Mouse (Mus musculus): ENCODE results near the gene Trpm5.

DNA sequence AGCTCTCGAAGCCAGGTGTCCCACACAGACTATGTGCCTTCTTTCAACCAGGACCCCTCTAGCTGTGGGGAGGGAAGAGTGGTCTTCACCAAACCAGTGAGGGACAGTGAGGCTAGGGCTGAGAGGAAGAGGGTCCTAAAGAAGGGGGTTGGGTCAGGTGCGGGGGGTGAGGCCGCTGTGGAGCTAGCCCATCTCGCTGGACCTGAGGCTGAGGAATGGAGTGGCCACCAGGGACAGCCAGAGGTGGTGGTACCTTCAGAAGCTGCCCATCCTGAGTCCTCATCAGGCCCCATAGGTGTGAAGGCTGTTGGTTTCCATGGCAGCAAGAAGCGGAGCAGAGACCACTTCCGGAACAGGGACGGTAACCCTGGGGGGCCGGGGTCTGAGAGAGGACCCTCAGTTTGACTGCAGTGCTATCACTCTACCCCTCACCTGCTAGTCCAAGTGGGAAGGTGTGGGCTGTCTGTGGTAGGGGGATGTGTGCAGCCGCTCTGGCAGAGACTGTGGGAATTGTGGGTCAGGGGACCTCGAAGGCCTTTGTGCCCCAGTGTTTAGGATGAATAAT, 23.9 kb downstream of the Trpm5 start:
- no peak for TF ChIP-seq CTCF (IDR thresholded peaks at IDR 0.05)
- TF ChIP-seq EP300 (IDR thresholded peaks at IDR 0.05): no peak
